23 mouse cellular contexts compared by ENCODE assay signal in genomic region chr3:146225061-146225761, GRCm38 (mm10). TPM values are rescaled to one million over a fixed set of nuclear protein-coding genes. Genes with fewer than 3 reads are reported as not detected.
DNase-seq lines count a peak whose midpoint lies in the region; ATAC-seq and TF ChIP-seq lines count a peak whose summit lies in the region.
"Had no signal": no experiment of that assay in that cellular context is flagged by ENCODE, and none has a peak within 500 bp of the region (broad histone marks: within the 10 kb centered on the region; RNA-seq: fewer than 3 reads in every experiment).

No protein-coding gene starts in this region.

- H3K79me3 ChIP-seq in C2C12 (ENCODE audit: low read depth): no peaks in the 10 kb centered on the region

- no peak overlapping the region for H3K9ac ChIP-seq in heart, embryonic 14.5 days (ENCODE audit: low read length)
- no peak overlapping the region for H3K9ac ChIP-seq in midbrain, embryonic 15.5 days
- H3K9ac ChIP-seq: hindbrain, embryonic 14.5 days; intestine, embryonic 15.5 days; limb, embryonic 13.5 days; liver, embryonic 13.5 days had no signal

- H3K4me2 ChIP-seq in heart, embryonic 14.5 days (ENCODE audit: low read length): peak overlapping the region; percentile 64; the same call in 1 of the 2 replicates
- no peak overlapping the region for H3K4me2 ChIP-seq in midbrain, embryonic 15.5 days
- H3K4me2 ChIP-seq: hindbrain, embryonic 14.5 days; intestine, embryonic 15.5 days; limb, embryonic 13.5 days; liver, embryonic 13.5 days had no signal

- peaks cover 10% of the 10 kb centered on the region for H3K36me3 ChIP-seq in heart, embryonic 14.5 days (ENCODE audit: control insufficient read depth, insufficient read depth, low read length)
- no peaks in the 10 kb centered on the region for H3K36me3 ChIP-seq in C2C12 (ENCODE audit: control insufficient read depth, insufficient read depth)
- no peaks in the 10 kb centered on the region for H3K36me3 ChIP-seq in midbrain, embryonic 15.5 days (replicated peaks)
- H3K36me3 ChIP-seq: intestine, embryonic 15.5 days; limb, embryonic 13.5 days; liver, embryonic 13.5 days had no signal

- H3K79me2 ChIP-seq in C2C12 (ENCODE audit: control insufficient read depth, insufficient read depth): no peaks in the 10 kb centered on the region

- H3K4me1 ChIP-seq in heart, embryonic 14.5 days (ENCODE audit: control insufficient read depth in 2 of 2, insufficient read depth in 2 of 2, low read length in 2 of 2): peaks cover 27 to 55% of the 10 kb centered on the region in 2 experiments
- H3K4me1 ChIP-seq in midbrain, embryonic 15.5 days: peaks cover 11% of the 10 kb centered on the region
- H3K4me1 ChIP-seq: liver, embryonic 13.5 days had no signal

- 65% methylated on average over 7 of the region's 7 CpGs for WGBS in heart, embryonic 14.5 days
- 77% methylated on average over 7 of the region's 7 CpGs for WGBS in midbrain, embryonic 15.5 days

- TF ChIP-seq CTCF in C2C12 (IDR thresholded peaks at IDR 0.05; ENCODE audit: control insufficient read depth, insufficient read depth, insufficient read length): no peak

- H3K4me3 ChIP-seq in heart, embryonic 14.5 days (ENCODE audit: control insufficient read depth in 1 of 2, insufficient read depth in 1 of 2, low read depth in 1 of 2, low read length in 2 of 2): no peak overlapping the region
- H3K4me3 ChIP-seq in C2C12 (ENCODE audit: insufficient read depth, poor library complexity, severe bottlenecking): no peak overlapping the region
- H3K4me3 ChIP-seq in midbrain, embryonic 15.5 days: no peak overlapping the region
- H3K4me3 ChIP-seq: erythroblast, embryonic 14.5 days; intestine, embryonic 15.5 days; limb, embryonic 13.5 days; liver, embryonic 13.5 days had no signal

- intact Hi-C loops in heart, postnatal 36 days (cut with DNase I): no loop called here
- intact Hi-C loops in left cerebral cortex, postnatal 36 days (cut with DNase I): no loop called here

- ATAC-seq in heart, embryonic 14.5 days (ENCODE audit: insufficient number of reproducible peaks, insufficient read depth, low FRiP score, low read depth): no peak
- ATAC-seq in midbrain, embryonic 15.5 days (replicated peaks): no peak
- ATAC-seq: forebrain, embryonic 14.5 days; midbrain, embryonic 16.5 days had no signal

- no peaks in the 10 kb centered on the region for H3K27me3 ChIP-seq in heart, embryonic 14.5 days (ENCODE audit: control insufficient read depth, insufficient read depth, low read length)
- H3K27me3 ChIP-seq in C2C12 (ENCODE audit: control insufficient read depth, insufficient read depth, insufficient read length): no peaks in the 10 kb centered on the region
- peaks cover 34% of the 10 kb centered on the region for H3K27me3 ChIP-seq in midbrain, embryonic 15.5 days (replicated peaks)

- H3ac ChIP-seq in C2C12 (ENCODE audit: control insufficient read depth, insufficient read length, low read depth): no peak overlapping the region

- H3K27ac ChIP-seq in heart, embryonic 14.5 days (replicated peaks in 1 of 2; ENCODE audit: control insufficient read depth in 1 of 2, insufficient read depth in 1 of 2, low read depth in 2 of 2, low read length in 2 of 2): peak overlapping the region in 1 of 2 experiments; percentile 9; a peak in 1 of 4 replicates
- H3K27ac ChIP-seq in midbrain, embryonic 15.5 days: no peak overlapping the region
- H3K27ac ChIP-seq: hindbrain, embryonic 14.5 days; intestine, embryonic 15.5 days; limb, embryonic 13.5 days; liver, embryonic 13.5 days had no signal

- DNase-seq in heart, postnatal 36 days: no peak
- peak; percentile 64 for DNase-seq in adipocyte (ENCODE audit: low spot score)
- peak; percentile 20 for DNase-seq in brain, adult 2 months (ENCODE audit: low read depth, low spot score)
- no peak for DNase-seq in left cerebral cortex, postnatal 36 days (ENCODE audit: low spot score in 2 of 2)
- no peak for DNase-seq in cerebellum, adult 8-10 months
- DNase-seq: cerebellum, adult 2 months; gastrocnemius, postnatal 25 days; kidney, adult 9 months; liver, embryonic 13.5 days; retina, postnatal 1 day; thymus, postnatal 25 days had no signal

- no peaks in the 10 kb centered on the region for H3K9me3 ChIP-seq in heart, embryonic 14.5 days (ENCODE audit: control insufficient read depth, low read length)
- H3K9me3 ChIP-seq in midbrain, embryonic 15.5 days: no peaks in the 10 kb centered on the region
- H3K9me3 ChIP-seq: intestine, embryonic 15.5 days; limb, embryonic 13.5 days; liver, embryonic 13.5 days had no signal

TF ChIP-seq in C2C12, 6 proteins besides CTCF, POLR2A, EP300 and RAD21:
- TF ChIP-seq MYOD1 (IDR thresholded peaks at IDR 0.05; ENCODE audit: control insufficient read depth, insufficient read length, low read depth): no peak
- TF ChIP-seq CEBPB (IDR thresholded peaks at IDR 0.05; ENCODE audit: low read depth): no peak
- TF ChIP-seq MYOG (IDR thresholded peaks at IDR 0.05; ENCODE audit: control insufficient read depth, extremely low read depth, insufficient read length): no peak
- peak; percentile 73 for TF ChIP-seq FOSL1 (IDR thresholded peaks at IDR 0.05; ENCODE audit: insufficient read depth, low read length, poor library complexity, severe bottlenecking)
- no peak for TF ChIP-seq USF1 (IDR thresholded peaks at IDR 0.05; ENCODE audit: low read depth)
- peak; percentile 64 for TF ChIP-seq MAX (IDR thresholded peaks at IDR 0.05)

RNA-seq across cellular contexts. Expression of gene Lpar3, which starts 4.4 kb away (rescaled TPM):
- polyA plus RNA-seq in heart, embryonic 14.5 days (2014; fragmentation: Nextera tagmentation; extraction: Ambion mirVana): 46.3 and 51.9 TPM in 2 replicates
- total RNA-seq in heart, postnatal 36 days (2021): under 1 TPM; 0.24 to 0.28 TPM
- polyA plus RNA-seq in C2C12 (2012; fragmentation: generic; extraction: Trizol): 0.25 TPM
- under 1 TPM; 0.32 to 0.68 TPM for total RNA-seq in left cerebral cortex, postnatal 36 days (2021)
- 0.22 and 0.61 TPM in 2 replicates for polyA plus RNA-seq in midbrain, embryonic 15.5 days (2015; fragmentation: Nextera tagmentation; extraction: Ambion mirVana)
- total RNA-seq: adrenal gland, adult 18-20 months; megakaryocyte-erythroid progenitor cell, adult 5-6 weeks; neutrophil, adult 5-6 weeks had no signal

Comparison
In these comparisons a context has a peak if more than half of its experiments do, and no peak if none do; other contexts are left out.
1. DNase-seq: peak in adipocyte (single experiment) and brain, adult 2 months (single experiment); none in heart, postnatal 36 days (0 of 2), left cerebral cortex, postnatal 36 days (0 of 2) and cerebellum, adult 8-10 months (single experiment).
2. RNA of gene Lpar3, which starts 4.4 kb away (polyA plus RNA-seq): 46.3 to 51.9 TPM in heart, embryonic 14.5 days; 0.22 to 0.61 TPM in midbrain, embryonic 15.5 days and 0.25 TPM in C2C12 (single experiment); every median in the first group is over 10 times any median in the second.